Mouse (Mus musculus) hindbrain, embryonic 12.5 days (tissue): Measurements from ENCODE around the gene Nostrin. TPM values are rescaled to one million over a fixed set of nuclear protein-coding genes. Genes with fewer than 3 reads are reported as not detected.
A peak's percentile ranks its signal among the peaks of the same experiment; 100 is the strongest.

Experiments
- ATAC-seq: fragments of 200-750 bp; cut with Nextera tagmentation; 2 replicates; pipeline ENCODE4 v1.8.0; 2017; ENCODE audit warnings: moderate TSS enrichment; ENCODE audit not compliant: low FRiP score
- H3K27ac ChIP-seq: fragments of 300-500 bp; sonication (generic); 2 replicates; pipeline ENCODE4 v1.5.1; 2016; ENCODE audit warnings: mild to moderate bottlenecking
- H3K27me3 ChIP-seq: fragments of 300-500 bp; sonication (generic); 2 replicates; pipeline ENCODE4 v1.6.1; 2016; ENCODE audit warnings: mild to moderate bottlenecking
- H3K36me3 ChIP-seq: fragments of 300-500 bp; sonication (generic); 2 replicates; pipeline ENCODE4 v1.6.1; 2016; ENCODE audit warnings: mild to moderate bottlenecking
- H3K4me1 ChIP-seq: fragments of 300-500 bp; sonication (generic); 2 replicates; pipeline ENCODE4 v1.6.1; 2016
- H3K4me2 ChIP-seq: fragments of 300-500 bp; sonication (generic); replicated peaks from 2 replicates; pipeline ENCODE4 v1.6.1; 2016; ENCODE audit warnings: mild to moderate bottlenecking
- H3K4me3 ChIP-seq: fragments of 300-500 bp; sonication (generic); 2 replicates; pipeline ENCODE4 v1.5.1; 2016; ENCODE audit warnings: mild to moderate bottlenecking
- H3K9ac ChIP-seq: fragments of 300-500 bp; sonication (generic); 2 replicates; pipeline ENCODE4 v1.6.1; 2016; ENCODE audit warnings: mild to moderate bottlenecking, moderate library complexity
- H3K9me3 ChIP-seq: fragments of 300-500 bp; sonication (generic); replicated peaks from 2 replicates; pipeline ENCODE4 v1.6.1; 2016; ENCODE audit warnings: mild to moderate bottlenecking
- WGBS: fragments of 180-500 bp; shearing (Covaris S2); methylation state at CpG from one replicate; pipeline ENCODE4 v1.1.7; 2016; 5-methylcytosine and 5-hydroxymethylcytosine counted together
- polyA plus RNA-seq: library from polyadenylated mRNA; unstranded; fragments of >200 nt; fragmentation: Nextera tagmentation; extraction: Ambion mirVana; gene quantifications from 2 replicates; pipeline ENCODE4 v1.2.1, GENCODE M21; 2016

Gene Nostrin
- polyA plus RNA-seq, 1 experiment from 2014 or later: 0.72 TPM

- WGBS: 83% methylated on average over 5 of the region's 5 CpGs
These were observed 23.0 kb upstream of the Nostrin start for GRCm38 (mm10) chr2:69112609-69113008.

GRCm38 (mm10) chr2:69113829-69114547, 21.6 kb upstream of the Nostrin start:
- Histone ChIP-seq H3K36me3 (peaks cover 12% of the 10 kb centered on the region; the same call in 1 of the 2 replicates), H3K27me3 (no peaks in the 10 kb centered on the region), H3K27ac (peak overlapping the region; percentile 62), H3K4me1 (no peaks in the 10 kb centered on the region), H3K9ac (no peak overlapping the region), H3K9me3 (0 out of 2 replicates have a peak, but pooled peaks cover 4% of the 10 kb centered on the region), H3K4me2 (no peak overlapping the region), H3K4me3 (no peak overlapping the region)
- peak; percentile 63; the same call in 1 of the 2 replicates for ATAC-seq
- WGBS: 70% methylated on average over 10 of the region's 10 CpGs

More at GRCm38 (mm10) chr2:69112609-69113008, 23.0 kb upstream of the Nostrin start:
- Histone ChIP-seq H3K9ac (no peak overlapping the region), H3K36me3 (peaks cover 12% of the 10 kb centered on the region; the same call in 1 of the 2 replicates), H3K4me3 (no peak overlapping the region), H3K9me3 (0 out of 2 replicates have a peak, but pooled peaks cover 4% of the 10 kb centered on the region), H3K4me1 (no peaks in the 10 kb centered on the region), H3K4me2 (no peak overlapping the region), H3K27ac (no peak overlapping the region), H3K27me3 (no peaks in the 10 kb centered on the region)
- ATAC-seq: no peak

GRCm38 (mm10) chr2:69115921-69116320, 19.7 kb upstream of the Nostrin start:
- Histone ChIP-seq H3K9me3 (0 out of 2 replicates have a peak, but pooled peaks cover 4% of the 10 kb centered on the region), H3K4me2 (no peak overlapping the region), H3K9ac (no peak overlapping the region), H3K27ac (no peak overlapping the region), H3K27me3 (no peaks in the 10 kb centered on the region), H3K4me3 (no peak overlapping the region), H3K36me3 (peaks cover 12% of the 10 kb centered on the region; the same call in 1 of the 2 replicates), H3K4me1 (peaks cover 4% of the 10 kb centered on the region; the same call in 1 of the 2 replicates)
- 85% methylated on average over 3 of the region's 3 CpGs for WGBS
- ATAC-seq: no peak

GRCm38 (mm10) chr2:69116767-69117166, 18.8 kb upstream of the Nostrin start:
- Histone ChIP-seq H3K9ac (no peak overlapping the region), H3K36me3 (peaks cover 7% of the 10 kb centered on the region; the same call in 1 of the 2 replicates), H3K4me1 (peaks cover 4% of the 10 kb centered on the region; the same call in 1 of the 2 replicates), H3K9me3 (0 out of 2 replicates have a peak, but pooled peaks cover 4% of the 10 kb centered on the region), H3K4me2 (no peak overlapping the region), H3K27me3 (no peaks in the 10 kb centered on the region), H3K4me3 (no peak overlapping the region), H3K27ac (no peak overlapping the region)
- no peak for ATAC-seq
- WGBS: 80% methylated on average over 4 of the region's 4 CpGs

- Histone ChIP-seq H3K27me3 (peaks cover 10% of the 10 kb centered on the region; the same call in 1 of the 2 replicates), H3K4me2 (no peak overlapping the region), H3K9ac (no peak overlapping the region), H3K27ac (no peak overlapping the region), H3K9me3 (0 out of 2 replicates have a peak, but pooled peaks cover 4% of the 10 kb centered on the region), H3K4me1 (peaks cover 4% of the 10 kb centered on the region; the same call in 1 of the 2 replicates), H3K36me3 (peaks cover 7% of the 10 kb centered on the region; the same call in 1 of the 2 replicates), H3K4me3 (no peak overlapping the region)
- 85% methylated on average over 1 of the region's 1 CpGs for WGBS
- ATAC-seq: no peak
These were observed 16.6 kb upstream of the Nostrin start for GRCm38 (mm10) chr2:69118994-69119393.

- 30% methylated on average over 2 of the region's 2 CpGs for WGBS
- Histone ChIP-seq H3K27me3 (peaks cover 12% of the 10 kb centered on the region; the same call in 1 of the 2 replicates), H3K4me3 (no peak overlapping the region), H3K27ac (peak overlapping the region; percentile 64; the same call in 1 of the 2 replicates), H3K4me2 (no peak overlapping the region), H3K36me3 (peaks cover 7% of the 10 kb centered on the region; the same call in 1 of the 2 replicates), H3K9ac (no peak overlapping the region), H3K9me3 (0 out of 2 replicates have a peak, but pooled peaks cover 4% of the 10 kb centered on the region), H3K4me1 (peaks cover 4% of the 10 kb centered on the region; the same call in 1 of the 2 replicates)
- peak; percentile 69 for ATAC-seq
These were observed 15.9 kb upstream of the Nostrin start for GRCm38 (mm10) chr2:69119718-69120117.

- H3K27me3 ChIP-seq: peaks cover 12% of the 10 kb centered on the region; the same call in 1 of the 2 replicates
- H3K4me1 ChIP-seq: peaks cover 4% of the 10 kb centered on the region; the same call in 1 of the 2 replicates
- H3K27ac ChIP-seq: no peak overlapping the region
- no peak overlapping the region for H3K4me2 ChIP-seq
- H3K4me3 ChIP-seq: no peak overlapping the region
- H3K36me3 ChIP-seq: no peaks in the 10 kb centered on the region
- WGBS: 89% methylated on average over 4 of the region's 4 CpGs
- H3K9me3 ChIP-seq: no peaks in the 10 kb centered on the region
- ATAC-seq: no peak
- no peak overlapping the region for H3K9ac ChIP-seq
These were observed 13.9 kb upstream of the Nostrin start for GRCm38 (mm10) chr2:69121681-69122080.

- Histone ChIP-seq H3K27me3 (peaks cover 12% of the 10 kb centered on the region; the same call in 1 of the 2 replicates), H3K4me1 (peaks cover 13% of the 10 kb centered on the region), H3K36me3 (no peaks in the 10 kb centered on the region), H3K4me2 (no peak overlapping the region), H3K4me3 (no peak overlapping the region), H3K9me3 (no peaks in the 10 kb centered on the region), H3K27ac (no peak overlapping the region), H3K9ac (no peak overlapping the region)
- 50% methylated on average over 3 of the region's 3 CpGs for WGBS
- peak; percentile 30; the same call in 1 of the 2 replicates for ATAC-seq
These were observed 10.2 kb upstream of the Nostrin start for GRCm38 (mm10) chr2:69125425-69125824.

GRCm38 (mm10) chr2:69128321-69128720, 7.3 kb upstream of the Nostrin start:
- H3K27me3 ChIP-seq: peaks cover 6% of the 10 kb centered on the region; the same call in 1 of the 2 replicates
- WGBS: 71% methylated on average over 7 of the region's 7 CpGs
- no peaks in the 10 kb centered on the region for H3K9me3 ChIP-seq
- no peak overlapping the region for H3K9ac ChIP-seq
- H3K4me1 ChIP-seq: peaks cover 13% of the 10 kb centered on the region
- H3K4me2 ChIP-seq: no peak overlapping the region
- H3K27ac ChIP-seq: no peak overlapping the region
- no peaks in the 10 kb centered on the region for H3K36me3 ChIP-seq
- ATAC-seq: no peak
- no peak overlapping the region for H3K4me3 ChIP-seq

GRCm38 (mm10) chr2:69128921-69129395, 6.6 kb upstream of the Nostrin start:
- Histone ChIP-seq H3K36me3 (no peaks in the 10 kb centered on the region), H3K4me2 (no peak overlapping the region), H3K9me3 (no peaks in the 10 kb centered on the region), H3K4me1 (peaks cover 13% of the 10 kb centered on the region), H3K27ac (peak overlapping the region; percentile 37; the same call in 1 of the 2 replicates), H3K27me3 (0 out of 2 replicates have a peak, but pooled peaks cover 2% of the 10 kb centered on the region), H3K4me3 (no peak overlapping the region), H3K9ac (no peak overlapping the region)
- 29% methylated on average over 10 of the region's 10 CpGs for WGBS
- peak; percentile 91 for ATAC-seq

- peak overlapping the region; percentile 37; the same call in 1 of the 2 replicates for H3K27ac ChIP-seq
- no peak overlapping the region for H3K4me2 ChIP-seq
- peak; percentile 23; the same call in 1 of the 2 replicates for ATAC-seq
These were observed 6.0 kb upstream of the Nostrin start for GRCm38 (mm10) chr2:69129425-69130210.

More at GRCm38 (mm10) chr2:69129425-69130210, 6.0 kb upstream of the Nostrin start:
- no peaks in the 10 kb centered on the region for H3K36me3 ChIP-seq
- no peak overlapping the region for H3K4me3 ChIP-seq
- H3K27me3 ChIP-seq: no peaks in the 10 kb centered on the region
- no peaks in the 10 kb centered on the region for H3K9me3 ChIP-seq
- WGBS: 56% methylated on average over 7 of the region's 7 CpGs
- peaks cover 13% of the 10 kb centered on the region for H3K4me1 ChIP-seq
- H3K9ac ChIP-seq: no peak overlapping the region
